Mouse (Mus musculus): ENCODE data around the gene Ktn1.

DNA sequence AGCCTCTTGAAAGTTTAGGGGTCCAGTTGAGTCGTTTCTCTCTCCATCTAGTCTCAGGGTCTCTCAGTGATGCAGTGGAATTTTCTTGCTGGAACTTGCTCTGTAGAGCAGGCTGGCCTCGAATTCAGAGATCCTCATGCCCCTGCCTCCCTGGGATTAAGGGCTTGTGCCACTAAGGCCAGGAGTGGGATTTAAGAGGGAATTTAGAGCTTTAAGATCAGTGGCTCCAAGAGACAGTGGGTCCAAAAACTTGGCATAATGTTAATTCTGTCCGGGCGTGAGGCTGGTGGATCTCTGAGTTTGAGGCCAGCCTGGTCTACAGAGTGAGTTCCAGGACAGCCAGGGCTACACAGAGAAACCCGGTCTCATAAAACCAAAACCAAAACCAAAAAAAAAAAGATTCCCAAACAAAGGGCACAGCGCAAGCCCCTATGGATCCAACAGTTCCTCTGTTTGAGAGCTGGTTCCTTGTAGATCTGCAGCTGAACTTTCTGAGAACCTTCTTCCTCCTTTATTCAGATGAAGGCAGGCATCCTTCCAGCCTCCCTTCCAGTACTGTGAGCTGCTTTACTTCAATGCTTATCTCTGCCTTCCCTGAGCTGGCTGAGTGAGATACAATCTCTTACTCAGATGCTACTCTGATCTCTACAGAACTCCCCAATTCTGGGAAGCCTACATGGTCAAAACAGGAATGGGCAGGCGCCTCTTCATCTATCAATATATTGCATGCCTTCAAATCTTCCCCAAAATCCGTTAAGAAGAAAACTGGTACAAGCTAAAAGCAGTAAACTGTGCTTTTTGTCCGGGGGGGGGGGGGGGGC, 1.3 kb upstream of the Ktn1 start:
- no peak for TF ChIP-seq CTCF (IDR thresholded peaks at IDR 0.05; ENCODE audit: extremely low read depth, insufficient read depth, low read length)
- TF ChIP-seq POLR2A (IDR thresholded peaks at IDR 0.05; ENCODE audit: extremely low read depth, insufficient read depth, low read length), result no peak
